Mouse (Mus musculus) neural tube, embryonic 14.5 days (tissue): ENCODE results near the gene Lhcgr. TPM values are rescaled to one million over a fixed set of nuclear protein-coding genes. Genes with fewer than 3 reads are reported as not detected.

Source experiments
- ATAC-seq: fragments of 200-750 bp; cut with Nextera tagmentation; 2 replicates; pipeline ENCODE4 v1.8.0; 2017; ENCODE audit warnings: low read depth, mild to moderate bottlenecking, moderate TSS enrichment, moderate library complexity
- H3K27ac ChIP-seq: fragments of 300-500 bp; sonication (generic); 2 replicates; pipeline ENCODE4 v1.5.1; 2014; ENCODE audit warnings: low read depth, mild to moderate bottlenecking, control low read depth, low read length, moderate library complexity, mixed read lengths
- H3K27me3 ChIP-seq: fragments of 300-500 bp; sonication (generic); 2 replicates; pipeline ENCODE4 v1.6.1; 2014; ENCODE audit warnings: low read length; ENCODE audit not compliant: control insufficient read depth, insufficient read depth
- H3K36me3 ChIP-seq: fragments of 300-500 bp; sonication (generic); 2 replicates; pipeline ENCODE4 v1.6.1; 2014; ENCODE audit warnings: low read length, mixed read lengths; ENCODE audit not compliant: control insufficient read depth, insufficient read depth
- H3K4me1 ChIP-seq: fragments of 300-500 bp; sonication (generic); 2 replicates; pipeline ENCODE4 v1.6.1; 2014; ENCODE audit warnings: low read length; ENCODE audit not compliant: control insufficient read depth, insufficient read depth
- H3K4me2 ChIP-seq: fragments of 300-500 bp; sonication (generic); 2 replicates; pipeline ENCODE4 v1.6.1; 2014; ENCODE audit warnings: mild to moderate bottlenecking, low read depth, low read length, control low read depth
- H3K4me3 ChIP-seq: fragments of 300-500 bp; sonication (generic); 2 replicates; pipeline ENCODE4 v1.5.1; 2014; ENCODE audit warnings: low read depth, low read length, control low read depth, mixed read lengths
- H3K9ac ChIP-seq: fragments of 300-500 bp; sonication (generic); replicated peaks from 2 replicates; pipeline ENCODE4 v1.6.1; 2014; ENCODE audit warnings: low read depth, mild to moderate bottlenecking, control low read depth, low read length, mixed read lengths
- H3K9me3 ChIP-seq: fragments of 300-500 bp; sonication (generic); 2 replicates; pipeline ENCODE4 v1.6.1; 2016; ENCODE audit warnings: low read length; ENCODE audit not compliant: control insufficient read depth
- WGBS: fragments of 180-500 bp; shearing (Covaris S2); extraction: QIAGEN DNeasy Blood & Tissue Kit; methylation state at CpG from one replicate; pipeline ENCODE4 v1.1.7; 2014; 5-methylcytosine and 5-hydroxymethylcytosine counted together
- polyA plus RNA-seq: library from polyadenylated mRNA; unstranded; fragments of >200 nt; fragmentation: Nextera tagmentation; extraction: Ambion mirVana; gene quantifications from 2 replicates; pipeline ENCODE4 v1.2.1, GENCODE M21; 2014

Lhcgr gene
- polyA plus RNA-seq, 1 experiment from 2014 or later, result 2.4 TPM

DNA sequence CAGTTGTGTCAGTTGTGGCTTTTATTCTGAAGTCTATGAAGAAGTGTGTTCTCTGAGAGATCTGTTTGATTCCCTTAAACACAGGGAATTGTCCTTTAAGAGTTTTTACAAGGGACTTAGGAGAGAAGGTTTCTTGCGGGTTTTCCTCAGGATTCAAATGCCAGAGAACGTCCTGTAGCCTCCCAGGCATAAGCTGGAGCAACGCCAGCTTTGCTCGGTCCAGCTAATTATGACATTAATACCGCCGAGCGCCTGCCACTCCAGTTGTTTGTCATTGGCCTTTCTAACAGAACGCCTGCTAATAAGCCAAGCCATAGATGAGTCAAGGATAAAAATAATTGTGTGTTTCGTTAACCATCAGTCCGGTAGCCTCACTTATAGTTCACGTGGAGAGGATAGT, 103.6 kb downstream of the Lhcgr start:
- Histone ChIP-seq H3K9ac (no peak overlapping the region), H3K4me2 (no peak overlapping the region), H3K27me3 (no peaks in the 10 kb centered on the region), H3K9me3 (no peaks in the 10 kb centered on the region), H3K36me3 (no peaks in the 10 kb centered on the region), H3K27ac (no peak overlapping the region), H3K4me1 (no peaks in the 10 kb centered on the region), H3K4me3 (no peak overlapping the region)
- ATAC-seq, result no peak
- WGBS, result 60% methylated on average over 11 of the region's 11 CpGs

- Histone ChIP-seq H3K9ac (no peak overlapping the region), H3K27ac (no peak overlapping the region), H3K9me3 (no peaks in the 10 kb centered on the region), H3K36me3 (no peaks in the 10 kb centered on the region), H3K27me3 (no peaks in the 10 kb centered on the region), H3K4me3 (no peak overlapping the region), H3K4me1 (no peaks in the 10 kb centered on the region), H3K4me2 (no peak overlapping the region)
- 93% methylated on average over 23 of the region's 23 CpGs for WGBS
- ATAC-seq, result no peak
Observed at GRCm38 (mm10) chr17:88675310-88676309, 116.2 kb downstream of the Lhcgr start.

DNA sequence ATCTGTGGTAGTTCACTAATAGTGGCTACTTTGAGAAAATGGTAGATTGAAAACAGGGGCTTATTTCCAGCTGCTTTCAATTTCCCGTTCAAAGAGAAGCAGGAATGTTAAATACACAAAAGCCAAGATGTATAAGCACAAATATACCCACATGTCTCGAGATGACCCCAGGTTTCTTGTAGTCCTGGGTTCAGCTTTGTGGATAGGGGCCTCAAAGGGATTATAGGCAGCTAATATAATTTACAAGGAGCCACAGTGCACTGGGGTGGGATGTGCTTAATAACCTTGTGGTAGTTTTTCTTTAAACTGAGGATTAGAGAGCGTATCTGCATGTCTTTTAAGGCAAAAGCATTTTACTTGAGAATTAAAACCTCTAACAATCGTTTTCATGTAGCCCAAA, 121.0 kb downstream of the Lhcgr start:
- H3K4me3 ChIP-seq, result no peak overlapping the region
- H3K27ac ChIP-seq, result no peak overlapping the region
- H3K4me1 ChIP-seq, result no peaks in the 10 kb centered on the region
- 79% methylated on average over 4 of the region's 4 CpGs for WGBS
- no peak for ATAC-seq
- H3K4me2 ChIP-seq, result no peak overlapping the region
- no peak overlapping the region for H3K9ac ChIP-seq
- no peaks in the 10 kb centered on the region for H3K36me3 ChIP-seq
- H3K9me3 ChIP-seq, result no peaks in the 10 kb centered on the region
- H3K27me3 ChIP-seq, result no peaks in the 10 kb centered on the region

DNA sequence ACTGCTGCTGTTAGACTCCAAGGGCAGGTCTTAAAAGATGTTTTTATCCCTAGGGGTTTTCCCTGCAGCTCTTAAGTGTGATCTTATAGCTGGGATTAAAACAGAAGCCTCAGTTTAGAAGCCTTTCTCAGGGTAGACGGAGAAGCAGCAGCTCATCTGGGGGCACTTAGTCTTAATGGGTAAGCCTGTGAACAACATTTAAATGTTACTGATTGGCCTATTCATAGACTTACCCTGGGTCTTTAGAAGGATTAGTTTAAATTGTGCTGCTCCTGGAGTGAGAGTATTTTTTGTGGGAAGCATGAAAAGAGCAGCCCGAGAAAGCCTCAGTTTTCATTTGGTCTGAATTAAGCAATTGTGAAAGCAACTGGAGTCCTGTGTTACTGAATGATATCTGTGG, 121.9 kb downstream of the Lhcgr start:
- no peak overlapping the region for H3K4me2 ChIP-seq
- ATAC-seq, result no peak; the same call in 1 of the 2 replicates
- H3K9me3 ChIP-seq, result no peaks in the 10 kb centered on the region
- no peaks in the 10 kb centered on the region for H3K36me3 ChIP-seq
- no peaks in the 10 kb centered on the region for H3K27me3 ChIP-seq
- 11% methylated on average over 2 of the region's 2 CpGs for WGBS
- no peaks in the 10 kb centered on the region for H3K4me1 ChIP-seq
- 0 out of 2 replicates have a peak overlapping the region, but pooled peaks have one; percentile 22 for H3K27ac ChIP-seq
- no peak overlapping the region for H3K4me3 ChIP-seq
- H3K9ac ChIP-seq, result no peak overlapping the region

DNA sequence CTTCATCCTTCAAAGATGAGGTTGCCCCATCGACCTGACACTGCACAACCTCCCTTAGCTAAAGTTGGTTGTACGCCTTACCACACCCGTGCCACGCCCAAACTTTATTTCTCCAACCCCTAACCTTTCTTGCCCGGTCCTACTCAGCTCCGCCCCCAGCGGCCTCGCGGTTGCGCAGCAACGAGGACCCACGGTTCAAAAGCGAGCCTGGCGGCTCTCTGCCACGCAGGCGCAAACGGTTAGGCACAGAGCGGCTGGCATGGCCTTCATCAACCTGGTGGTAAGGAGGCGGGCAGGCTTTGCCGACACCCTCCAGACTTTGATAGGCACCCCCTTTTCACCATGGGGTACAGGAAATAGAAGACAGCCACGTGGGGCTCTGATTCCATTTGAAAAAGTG, 123.3 kb downstream of the Lhcgr start, which contains the start of gene Gtf2a1l:
Gene Gtf2a1l, plus strand, starts transcription at position 209 of the 400 bp plus-strand sequence.
- Histone ChIP-seq H3K27ac (no peak within 1 kb of the TSS), H3K36me3 (no peaks in the 10 kb centered on the region), H3K27me3 (no peaks in the 10 kb centered on the region), H3K9ac (no peak within 1 kb of the TSS), H3K9me3 (no peaks in the 10 kb centered on the region), H3K4me3 (no peak within 1 kb of the TSS), H3K4me1 (no peaks in the 10 kb centered on the region), H3K4me2 (peak within 1 kb of the TSS; percentile 30; the same call in 1 of the 2 replicates)
- ATAC-seq, result peak; percentile 66; the same call in 1 of the 2 replicates
- 26% methylated on average over 21 of the region's 21 CpGs for WGBS

Other genes with a start within 250 kb of the Lhcgr start
- 1.8 and 2.7 TPM in 2 replicates for gene Ston1, start 194.3 kb downstream of the Lhcgr start, polyA plus RNA-seq
- gene Gtf2a1l, start 123.3 kb downstream of the Lhcgr start, polyA plus RNA-seq, result 0.19 and 0.27 TPM in 2 replicates